Mouse (Mus musculus): ENCODE measurements around the gene Dgkk.

DNA sequence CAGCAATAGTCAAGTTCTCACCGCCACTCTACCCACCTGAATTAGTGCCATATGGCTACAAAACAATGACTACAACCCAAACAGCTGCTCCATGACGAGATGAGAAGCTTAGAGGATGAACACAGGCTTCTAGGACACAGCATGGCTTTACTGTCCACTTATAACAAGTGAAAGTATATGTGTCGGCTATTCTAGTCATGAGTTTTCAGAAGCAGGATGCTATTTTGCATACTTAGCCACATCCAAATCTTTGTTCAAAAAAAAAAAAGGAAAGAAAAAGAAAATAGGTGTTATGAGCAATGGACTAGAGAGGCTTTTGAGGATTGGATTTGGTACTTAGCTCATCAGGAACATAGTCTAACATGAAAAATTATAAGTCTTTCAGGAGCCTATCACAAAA, 74.4 kb downstream of the Dgkk start:
- TF ChIP-seq CTCF (conservative IDR thresholded peaks at IDR 0.05 in 1 of 2, IDR thresholded peaks at IDR 0.05 in 1 of 2; ENCODE audit: low read depth in 2 of 2, low read length in 2 of 2) (no peak), ZC3H11A (IDR thresholded peaks at IDR 0.05; ENCODE audit: low read depth, low read length) (no peak), BHLHE40 (IDR thresholded peaks at IDR 0.05; ENCODE audit: low read depth, low read length) (no peak), MAX (IDR thresholded peaks at IDR 0.05; ENCODE audit: low read length) (no peak), POLR2A (IDR thresholded peaks at IDR 0.05; ENCODE audit: low read depth, low read length) (no peak)
